Mouse (Mus musculus) MEL (cell line): ENCODE measurements around the gene Rmdn2.

ENCODE experiments used
- CTCF ChIP-seq, 3 experiments: IDR thresholded peaks in 2 of 3; conservative IDR thresholded peaks in 1 of 3; 2 replicates each; pipeline ENCODE4 v1.5.1; 2011 to 2012; ENCODE audit warnings: low read length in 3 of 3, low read depth in 2 of 3, mild to moderate bottlenecking in 2 of 3, improper control_type of control experiment in 1 of 3, inconsistent platforms in 1 of 3, mixed read lengths in 1 of 3, moderate library complexity in 1 of 3; ENCODE audit not compliant: control insufficient read depth in 1 of 3, insufficient read depth in 1 of 3, poor library complexity in 1 of 3, severe bottlenecking in 1 of 3
- MXI1 ChIP-seq: IDR thresholded peaks from 2 replicates; pipeline ENCODE4 v1.6.1; 2011; ENCODE audit warnings: mild to moderate bottlenecking, low read depth, low read length, improper control_type of control experiment
- POLR2A ChIP-seq, 2 experiments: IDR thresholded peaks; 2 replicates each; pipeline ENCODE4 v1.6.1; 2011 to 2012; ENCODE audit warnings: low read length in 2 of 2, mild to moderate bottlenecking in 2 of 2, control low read depth in 1 of 2, improper control_type of control experiment in 1 of 2, low read depth in 1 of 2, moderate library complexity in 1 of 2; ENCODE audit not compliant: control insufficient read depth in 1 of 2, insufficient read depth in 1 of 2, poor library complexity in 1 of 2

GRCm38 (mm10) chr17:79738847-79739498 lies 127.3 kb downstream of the Rmdn2 start:
- TF ChIP-seq MXI1 (no peak), POLR2A (IDR thresholded peaks at IDR 0.05; ENCODE audit: control insufficient read depth in 1 of 2, insufficient read depth in 1 of 2, low read depth in 1 of 2, low read length in 2 of 2, poor library complexity in 1 of 2) (no peak), CTCF (IDR thresholded peaks at IDR 0.05 in 2 of 3, conservative IDR thresholded peaks at IDR 0.05 in 1 of 3; ENCODE audit: control insufficient read depth in 1 of 3, insufficient read depth in 1 of 3, low read depth in 2 of 3, low read length in 3 of 3, poor library complexity in 1 of 3, severe bottlenecking in 1 of 3) (no peak)
